Mouse (Mus musculus): ENCODE data around the gene Zbtb39. TPM values are rescaled to one million over a fixed set of nuclear protein-coding genes. Genes with fewer than 3 reads are reported as not detected.

Zbtb39 gene
- polyA plus RNA-seq (2014; fragmentation: Illumina TruSeq; extraction: RNeasy Lipid Tissue Mini Kit (QIAGEN cat#74804); ENCODE audit: low read depth, low replicate concordance): 2.0 TPM

GRCm38 (mm10) chr10:127739083-127739660, at the start of gene Zbtb39:
TSS of gene Zbtb39 (plus strand) at chr10:127739538.

GRCm38 (mm10) chr10:127704766-127705220, 34.5 kb upstream of the Zbtb39 start, which contains the start of gene Myo1a:
TSS of gene Myo1a (plus strand) at chr10:127705170.

DNA sequence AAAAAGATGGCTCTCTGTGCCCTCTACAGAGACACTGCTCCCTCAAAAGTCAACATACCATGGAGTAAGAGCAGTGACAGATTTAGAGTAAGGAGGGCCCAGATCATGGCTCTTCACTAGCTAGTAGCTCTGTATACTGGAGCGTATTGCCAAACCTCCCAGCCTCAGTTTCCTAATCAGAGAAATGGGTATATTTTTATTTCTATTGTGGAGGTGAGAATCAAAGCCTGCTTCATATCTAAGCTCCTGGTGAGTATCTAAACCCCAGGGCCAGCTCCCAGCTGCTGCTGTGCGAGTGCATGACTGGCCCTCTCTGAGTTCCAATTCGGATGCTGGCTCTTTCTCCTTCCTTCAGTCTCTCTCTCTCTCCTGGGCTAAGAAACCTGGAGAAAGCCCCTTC, 15.2 kb upstream of the Zbtb39 start, which contains the start of gene Tac2:
Tac2 (plus strand) TSS at position 301 of the 400 bp plus-strand sequence.

DNA sequence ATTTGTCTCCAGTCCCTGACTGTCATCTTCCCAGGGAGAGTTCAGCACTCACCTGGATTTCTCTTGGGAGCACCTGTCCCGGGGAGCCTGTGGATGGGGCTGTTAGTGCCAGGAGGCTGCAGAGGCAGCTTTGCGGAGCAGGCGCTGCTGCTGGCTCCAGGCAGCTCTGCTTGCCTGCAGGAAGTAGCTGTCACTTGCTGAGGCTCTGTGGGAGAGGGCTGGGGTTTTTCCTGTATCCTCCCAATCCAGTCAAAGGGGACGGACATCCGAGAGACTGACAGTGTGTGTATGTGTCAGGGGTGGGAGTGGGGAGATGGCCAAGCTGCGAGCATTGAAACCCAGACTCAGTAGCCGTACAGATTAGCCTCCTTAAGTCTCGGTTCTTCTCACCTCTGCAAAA, 12.2 kb downstream of the Zbtb39 start, which contains the start of gene Gpr182:
Gpr182 (minus strand) TSS at position 185 of the 400 bp plus-strand sequence.

DNA sequence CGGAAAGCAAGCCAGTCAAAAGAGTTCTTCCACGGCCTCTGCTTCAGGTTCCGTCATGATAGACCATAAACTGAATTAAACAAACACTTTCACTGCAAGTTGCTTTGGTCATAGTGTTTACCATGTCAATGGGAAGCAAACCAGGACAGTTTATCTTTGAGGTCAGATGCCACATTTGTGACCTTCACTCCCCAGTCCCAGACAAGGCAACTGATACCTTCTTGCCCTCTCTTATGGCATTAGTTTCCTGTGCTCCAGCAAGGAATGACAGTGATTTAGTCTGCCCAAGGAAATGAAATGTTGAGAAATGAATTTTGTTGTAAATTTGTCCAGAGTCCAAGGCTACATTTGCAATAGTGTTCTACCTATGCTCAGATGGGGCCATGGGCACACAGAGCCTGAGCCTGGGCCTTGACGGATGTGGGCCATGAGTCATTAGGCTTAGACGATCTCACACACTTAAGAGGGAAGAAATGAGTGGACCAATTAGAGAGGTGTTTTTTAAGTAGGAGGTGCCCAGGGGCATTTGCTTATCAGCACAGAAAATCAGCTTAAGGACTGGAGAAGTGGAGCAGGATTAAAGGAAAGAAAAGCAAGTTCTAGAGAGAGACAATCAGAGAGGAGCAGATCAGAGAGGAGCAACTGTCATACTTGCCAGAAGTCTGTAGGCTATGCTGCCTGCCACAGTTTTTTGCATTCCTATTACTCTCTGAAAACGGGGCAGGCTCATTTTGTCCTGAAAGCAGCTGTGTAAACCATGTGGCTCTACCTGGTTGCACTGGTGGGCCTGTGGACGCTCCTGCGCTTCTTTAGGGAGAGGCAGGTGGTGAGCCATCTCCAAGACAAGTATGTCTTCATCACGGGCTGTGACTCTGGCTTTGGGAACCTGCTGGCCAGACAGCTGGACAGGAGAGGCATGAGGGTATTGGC, 20.1 kb downstream of the Zbtb39 start, which contains the start of the genes Rdh1 and Rdh16f1:
Rdh1 (plus strand) TSS at position 541 of the 930 bp plus-strand sequence.
Rdh16f1 (plus strand) TSS at position 607 of the 930 bp plus-strand sequence.

GRCm38 (mm10) chr10:127776011-127776410, 36.7 kb downstream of the Zbtb39 start, which contains the start of gene Rdh9:
TSS of gene Rdh9 (plus strand) at chr10:127776386.

Other genes starting within 250 kb of the Zbtb39 start
- gene Stac3, start 237.9 kb upstream of the Zbtb39 start, polyA plus RNA-seq (2014; fragmentation: Illumina TruSeq; extraction: RNeasy Lipid Tissue Mini Kit (QIAGEN cat#74804); ENCODE audit: low read depth, low replicate concordance): not detected
- gene Ndufa4l2, start 224.6 kb upstream of the Zbtb39 start, polyA plus RNA-seq (2014; fragmentation: Illumina TruSeq; extraction: RNeasy Lipid Tissue Mini Kit (QIAGEN cat#74804); ENCODE audit: low read depth, low replicate concordance): 10.5 TPM
- 0.81 TPM for gene Shmt2, start 217.1 kb upstream of the Zbtb39 start, polyA plus RNA-seq (2014; fragmentation: Illumina TruSeq; extraction: RNeasy Lipid Tissue Mini Kit (QIAGEN cat#74804); ENCODE audit: low read depth, low replicate concordance)
- gene Nxph4, start 205.0 kb upstream of the Zbtb39 start, polyA plus RNA-seq (2014; fragmentation: Illumina TruSeq; extraction: RNeasy Lipid Tissue Mini Kit (QIAGEN cat#74804); ENCODE audit: low read depth, low replicate concordance): not detected
- 0.77 TPM for gene Lrp1, start 118.4 kb upstream of the Zbtb39 start, polyA plus RNA-seq (2014; fragmentation: Illumina TruSeq; extraction: RNeasy Lipid Tissue Mini Kit (QIAGEN cat#74804); ENCODE audit: low read depth, low replicate concordance)
- 1.3 TPM for gene Stat6, start 96.6 kb upstream of the Zbtb39 start, polyA plus RNA-seq (2014; fragmentation: Illumina TruSeq; extraction: RNeasy Lipid Tissue Mini Kit (QIAGEN cat#74804); ENCODE audit: low read depth, low replicate concordance)
- gene Nemp1, start 72.6 kb upstream of the Zbtb39 start, polyA plus RNA-seq (2014; fragmentation: Illumina TruSeq; extraction: RNeasy Lipid Tissue Mini Kit (QIAGEN cat#74804); ENCODE audit: low read depth, low replicate concordance): 76.1 TPM
- 2.2 TPM for gene Nab2, start 71.0 kb upstream of the Zbtb39 start, polyA plus RNA-seq (2014; fragmentation: Illumina TruSeq; extraction: RNeasy Lipid Tissue Mini Kit (QIAGEN cat#74804); ENCODE audit: low read depth, low replicate concordance)
- gene Myo1a, start 34.4 kb upstream of the Zbtb39 start, polyA plus RNA-seq (2014; fragmentation: Illumina TruSeq; extraction: RNeasy Lipid Tissue Mini Kit (QIAGEN cat#74804); ENCODE audit: low read depth, low replicate concordance): 2.4 TPM
- not detected for gene Tac2, start 15.1 kb upstream of the Zbtb39 start, polyA plus RNA-seq (2014; fragmentation: Illumina TruSeq; extraction: RNeasy Lipid Tissue Mini Kit (QIAGEN cat#74804); ENCODE audit: low read depth, low replicate concordance)
- 0.13 TPM for gene Gpr182, start 12.2 kb downstream of the Zbtb39 start, polyA plus RNA-seq (2014; fragmentation: Illumina TruSeq; extraction: RNeasy Lipid Tissue Mini Kit (QIAGEN cat#74804); ENCODE audit: low read depth, low replicate concordance)
- gene Rdh1, start 20.2 kb downstream of the Zbtb39 start, polyA plus RNA-seq (2014; fragmentation: Illumina TruSeq; extraction: RNeasy Lipid Tissue Mini Kit (QIAGEN cat#74804); ENCODE audit: low read depth, low replicate concordance): 0.04 TPM
- gene Rdh16f1, start 20.2 kb downstream of the Zbtb39 start, polyA plus RNA-seq (2014; fragmentation: Illumina TruSeq; extraction: RNeasy Lipid Tissue Mini Kit (QIAGEN cat#74804); ENCODE audit: low read depth, low replicate concordance): not detected
- 0.45 TPM for gene Rdh9, start 36.8 kb downstream of the Zbtb39 start, polyA plus RNA-seq (2014; fragmentation: Illumina TruSeq; extraction: RNeasy Lipid Tissue Mini Kit (QIAGEN cat#74804); ENCODE audit: low read depth, low replicate concordance)
- gene Rdh16, start 61.6 kb downstream of the Zbtb39 start, polyA plus RNA-seq (2014; fragmentation: Illumina TruSeq; extraction: RNeasy Lipid Tissue Mini Kit (QIAGEN cat#74804); ENCODE audit: low read depth, low replicate concordance): 0.13 TPM
- gene Rdh19, start 110.4 kb downstream of the Zbtb39 start, polyA plus RNA-seq (2014; fragmentation: Illumina TruSeq; extraction: RNeasy Lipid Tissue Mini Kit (QIAGEN cat#74804); ENCODE audit: low read depth, low replicate concordance): not detected
- not detected for gene Rdh16f2, start 126.9 kb downstream of the Zbtb39 start, polyA plus RNA-seq (2014; fragmentation: Illumina TruSeq; extraction: RNeasy Lipid Tissue Mini Kit (QIAGEN cat#74804); ENCODE audit: low read depth, low replicate concordance)
- not detected for gene Rdh7, start 149.3 kb downstream of the Zbtb39 start, polyA plus RNA-seq (2014; fragmentation: Illumina TruSeq; extraction: RNeasy Lipid Tissue Mini Kit (QIAGEN cat#74804); ENCODE audit: low read depth, low replicate concordance)
- 0.69 TPM for gene Sdr9c7, start 159.0 kb downstream of the Zbtb39 start, polyA plus RNA-seq (2014; fragmentation: Illumina TruSeq; extraction: RNeasy Lipid Tissue Mini Kit (QIAGEN cat#74804); ENCODE audit: low read depth, low replicate concordance)

All from testis, adult 10 weeks (tissue).